Mouse (Mus musculus): Measurements from ENCODE around the gene Bmpr1a. TPM values are rescaled to one million over a fixed set of nuclear protein-coding genes. Genes with fewer than 3 reads are reported as not detected.
"Not testable (repeated sequence)": the region's sequence is repeated elsewhere in the genome, so short reads cannot be mapped to it uniquely, and the experiment has no call there.

The Bmpr1a gene
- total RNA-seq, 2 experiments from 2014 or later, result 41.9 to 46.1 TPM

- DNase-seq (ENCODE audit: low spot score in 2 of 2), result no peak
These were observed 103.8 kb downstream of the Bmpr1a start for GRCm38 (mm10) chr14:34399301-34399700.

GRCm38 (mm10) chr14:34398901-34399300 lies 104.2 kb downstream of the Bmpr1a start:
- no peak for DNase-seq (ENCODE audit: low spot score in 2 of 2)

- DNase-seq (ENCODE audit: low spot score in 2 of 2), result no peak
These were observed 105.3 kb downstream of the Bmpr1a start for GRCm38 (mm10) chr14:34397871-34398270.

- DNase-seq (ENCODE audit: low spot score in 2 of 2), result no peak
These were observed 109.8 kb downstream of the Bmpr1a start for GRCm38 (mm10) chr14:34393295-34393694.

- no peak for DNase-seq (ENCODE audit: low spot score in 2 of 2)
These were observed 120.0 kb downstream of the Bmpr1a start for GRCm38 (mm10) chr14:34382921-34383704.

GRCm38 (mm10) chr14:34378560-34379331 lies 124.4 kb downstream of the Bmpr1a start:
- DNase-seq (ENCODE audit: low spot score in 2 of 2), result no peak

DNA sequence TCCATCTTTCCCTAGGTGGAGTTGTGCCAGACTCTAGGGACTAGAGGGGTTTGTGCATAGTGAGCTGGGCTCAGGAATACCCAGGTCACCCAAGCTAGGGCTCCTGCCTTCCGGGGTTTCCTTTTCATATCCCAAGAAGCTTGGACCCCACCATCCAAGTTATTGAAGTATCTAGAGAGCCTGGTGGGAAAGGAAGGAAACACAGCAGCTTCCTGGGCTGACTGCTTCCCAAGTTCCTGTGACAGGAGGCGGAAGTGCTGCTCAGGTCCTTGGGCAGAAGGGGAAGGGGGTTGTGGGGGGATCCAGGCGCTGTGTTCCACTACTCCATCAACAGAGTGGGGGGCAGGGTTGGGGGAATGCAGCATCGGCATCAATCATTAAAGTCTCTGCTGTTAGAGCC lies 126.0 kb downstream of the Bmpr1a start:
- DNase-seq (ENCODE audit: low spot score in 2 of 2), result no peak

GRCm38 (mm10) chr14:34375941-34376340 lies 127.2 kb downstream of the Bmpr1a start:
- no peak for DNase-seq (ENCODE audit: low spot score in 2 of 2)

DNA sequence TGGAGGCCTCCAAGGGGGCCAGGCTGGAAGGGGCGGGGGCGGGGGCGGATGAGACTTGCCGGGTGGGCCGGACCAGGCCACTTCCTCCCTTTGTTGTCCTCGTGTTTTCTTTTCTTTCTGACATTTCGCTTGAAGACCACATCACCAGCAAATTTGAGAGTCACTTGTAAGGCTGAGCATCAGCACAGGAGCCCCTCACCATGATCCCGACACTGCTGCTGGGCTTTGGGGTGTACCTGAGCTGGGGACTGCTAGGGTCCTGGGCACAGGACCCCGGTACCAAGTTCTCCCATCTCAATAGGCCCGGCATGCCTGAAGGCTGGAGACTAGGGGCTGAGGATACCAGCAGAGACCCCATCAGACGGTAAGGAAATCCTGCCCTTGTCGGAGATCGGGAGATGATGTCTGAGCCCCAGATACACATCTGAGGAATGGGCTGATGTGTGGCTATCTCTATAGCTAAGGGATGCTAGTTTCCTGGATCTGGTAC lies 127.7 kb downstream of the Bmpr1a start, which contains the start of gene Mmrn2:
Gene Mmrn2 (plus strand): TSS at position 51 of the 490 bp plus-strand sequence.
- no peak for DNase-seq (ENCODE audit: low spot score in 2 of 2)

DNA sequence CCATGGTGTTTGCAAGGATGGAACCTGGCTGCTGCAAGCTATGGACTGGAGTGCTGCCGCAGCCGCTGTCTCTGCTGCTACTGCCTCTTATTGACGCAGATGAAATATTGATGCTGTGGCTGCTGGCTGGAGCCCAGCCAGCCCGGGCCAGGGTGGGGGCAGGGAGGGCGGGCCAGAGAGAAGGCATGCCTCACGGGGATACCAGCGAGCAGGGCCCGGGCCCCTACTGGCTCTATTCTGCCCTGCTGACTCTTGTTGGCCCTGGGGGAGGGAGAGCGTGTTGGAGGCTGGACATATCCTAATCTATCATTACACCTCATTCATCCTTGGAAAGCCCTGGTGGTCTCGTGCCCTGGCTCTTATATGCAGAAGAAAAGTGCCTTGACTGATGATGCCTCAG lies 128.6 kb downstream of the Bmpr1a start, which contains the start of gene Sncg:
Gene Sncg (minus strand): TSS at position 213 of the 400 bp plus-strand sequence.
- no peak for DNase-seq (ENCODE audit: low spot score in 2 of 2)

DNA sequence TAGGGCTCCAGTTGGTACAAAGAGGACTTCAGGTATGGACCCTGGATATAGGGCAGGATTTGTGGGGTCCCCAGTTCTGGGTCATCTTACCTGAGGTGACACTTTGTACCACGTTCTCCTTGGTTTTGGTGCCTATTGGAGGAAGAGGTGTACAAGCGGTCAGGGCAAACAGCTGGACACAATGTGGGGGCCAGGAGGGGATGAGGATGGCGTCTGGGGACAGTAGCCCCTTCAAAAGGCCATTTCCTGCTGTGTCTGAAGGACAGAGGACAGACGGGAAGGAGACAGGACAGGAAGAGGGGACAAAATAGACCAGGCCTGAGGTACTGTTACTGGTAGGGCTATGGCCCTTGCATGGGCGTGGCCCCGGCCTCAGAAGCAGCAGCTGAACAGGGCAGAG lies 129.6 kb downstream of the Bmpr1a start:
- no peak for DNase-seq (ENCODE audit: low spot score in 2 of 2)

DNA sequence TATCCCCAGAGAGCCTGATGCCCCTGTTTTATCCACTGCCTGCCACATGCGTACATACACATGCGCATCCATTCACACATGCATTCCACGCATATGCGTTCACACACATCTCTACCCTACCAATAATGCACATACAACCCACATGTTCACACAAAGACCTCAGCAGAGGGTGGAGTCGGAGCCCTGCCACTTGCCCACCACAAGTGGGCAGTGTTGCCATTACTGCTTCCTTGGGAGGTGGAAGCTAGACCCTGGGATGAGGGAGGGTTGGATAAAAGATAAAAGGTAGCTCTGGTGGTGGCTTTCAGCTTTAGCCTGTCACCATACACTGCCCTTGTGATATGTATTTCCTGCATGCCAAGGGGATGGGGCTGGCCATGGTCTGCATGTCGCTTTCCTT lies 130.5 kb downstream of the Bmpr1a start:
- peak; percentile 76 to 80 for DNase-seq (ENCODE audit: low spot score in 2 of 2)

DNA sequence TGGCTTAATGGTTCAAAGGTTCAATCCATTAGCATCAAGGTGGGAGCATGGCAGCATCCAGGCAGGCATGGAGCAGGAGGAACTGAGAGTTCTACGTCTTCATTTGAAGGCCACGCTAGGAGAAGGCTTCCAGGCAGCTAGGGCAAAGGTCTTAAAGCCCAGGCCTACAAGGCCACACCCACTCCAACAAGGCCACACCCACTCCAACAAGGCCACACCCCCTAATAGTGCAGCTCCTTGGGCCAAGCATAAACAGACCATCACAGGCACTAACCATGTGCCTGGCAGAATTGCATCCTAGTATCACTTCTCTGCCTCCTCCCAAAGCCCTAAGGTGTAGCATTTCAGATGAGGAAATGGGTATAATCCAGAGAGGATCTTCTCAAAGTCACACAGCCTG lies 131.4 kb downstream of the Bmpr1a start:
- DNase-seq (ENCODE audit: low spot score in 2 of 2), result no peak

DNA sequence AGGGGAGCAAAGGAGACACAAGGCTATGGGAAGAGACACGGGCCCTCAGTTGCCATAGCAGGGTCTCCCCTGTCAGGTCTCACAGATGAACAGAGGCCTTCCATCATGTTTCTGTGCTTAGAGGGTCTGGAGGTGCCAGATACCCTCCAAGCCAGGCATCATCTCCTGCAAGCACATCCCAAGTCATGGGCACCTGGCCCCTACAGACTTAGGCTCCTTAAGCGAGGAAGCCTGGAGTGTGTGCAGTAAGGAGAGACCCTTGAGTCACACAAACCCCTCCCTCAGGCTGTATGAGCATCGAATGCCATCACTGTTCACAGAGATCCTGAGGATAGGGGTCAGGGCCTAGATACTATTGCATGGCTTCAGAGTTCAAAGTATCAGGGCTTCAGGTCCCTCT lies 132.2 kb downstream of the Bmpr1a start:
- DNase-seq (ENCODE audit: low spot score in 2 of 2), result no peak

GRCm38 (mm10) chr14:34370203-34370602 lies 132.9 kb downstream of the Bmpr1a start:
- no peak for DNase-seq (ENCODE audit: low spot score in 2 of 2)

DNA sequence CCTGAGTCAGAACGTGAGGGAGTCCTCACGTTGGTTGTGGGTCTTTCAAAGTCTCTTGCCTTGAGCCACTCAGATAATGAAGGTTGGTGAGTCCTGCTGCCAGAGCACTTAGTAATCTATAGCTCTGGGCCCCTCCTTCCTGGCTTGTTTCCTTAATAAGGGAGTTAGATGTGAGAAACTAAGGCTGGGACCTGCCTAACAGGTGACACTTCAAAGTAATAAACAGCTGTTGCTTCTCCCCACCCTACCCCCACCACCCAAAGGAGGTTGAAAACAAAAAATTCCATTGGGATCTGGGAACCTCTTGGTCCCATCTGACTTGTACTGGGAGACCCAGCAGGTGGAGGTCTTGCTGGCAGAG lies 138.0 kb downstream of the Bmpr1a start:
- no peak for DNase-seq (ENCODE audit: low spot score in 2 of 2)

- DNase-seq (ENCODE audit: low spot score in 2 of 2), result not testable (repeated sequence)
These were observed 138.6 kb downstream of the Bmpr1a start for GRCm38 (mm10) chr14:34364254-34365146.

DNA sequence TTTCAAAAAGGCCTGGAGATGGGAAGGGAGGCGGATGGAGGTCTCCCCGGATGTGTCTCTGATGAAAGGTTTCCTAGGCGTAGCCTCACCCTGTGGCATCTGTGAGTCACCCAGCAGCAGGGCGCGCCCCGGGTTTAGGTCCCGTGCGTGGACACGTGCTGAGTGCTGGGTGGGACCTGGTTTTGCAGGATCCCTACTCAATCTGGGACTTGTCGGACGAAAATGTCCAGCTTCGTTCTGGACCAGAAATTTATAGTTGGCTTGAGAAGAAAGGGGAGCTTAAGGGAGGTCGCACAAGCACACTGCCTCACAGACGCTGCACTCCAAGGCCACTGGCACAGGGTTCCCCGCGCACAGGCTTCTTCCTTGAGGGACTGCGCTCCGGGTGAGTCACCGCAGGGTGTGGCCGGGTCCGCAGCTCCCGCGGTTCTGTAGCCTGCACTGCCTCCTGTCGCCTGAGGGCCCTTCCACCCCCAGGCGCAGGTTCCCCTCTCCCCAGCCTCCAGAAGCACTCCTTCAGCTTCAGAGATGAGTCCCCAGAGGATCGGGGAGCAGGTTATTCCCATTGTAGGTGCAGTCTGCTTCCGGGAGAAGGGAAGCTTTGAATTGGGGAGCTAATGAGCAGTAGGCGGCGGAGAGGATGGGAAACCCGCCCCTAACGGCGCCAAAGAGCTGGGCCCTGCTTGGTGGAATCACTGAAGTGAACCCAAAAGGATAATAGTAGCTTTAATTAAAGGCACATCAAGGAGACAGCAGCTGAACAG lies 139.5 kb downstream of the Bmpr1a start:
- DNase-seq (ENCODE audit: low spot score in 2 of 2), result peak; percentile 48 to 56

- peak; percentile 73 to 77 for DNase-seq (ENCODE audit: low spot score in 2 of 2)
These were observed 140.3 kb downstream of the Bmpr1a start for GRCm38 (mm10) chr14:34362726-34363445.

- DNase-seq (ENCODE audit: low spot score in 2 of 2), result no peak
These were observed 141.0 kb downstream of the Bmpr1a start for GRCm38 (mm10) chr14:34362135-34362534.
